Mouse (Mus musculus): ENCODE results near the gene Rab31.

DNA sequence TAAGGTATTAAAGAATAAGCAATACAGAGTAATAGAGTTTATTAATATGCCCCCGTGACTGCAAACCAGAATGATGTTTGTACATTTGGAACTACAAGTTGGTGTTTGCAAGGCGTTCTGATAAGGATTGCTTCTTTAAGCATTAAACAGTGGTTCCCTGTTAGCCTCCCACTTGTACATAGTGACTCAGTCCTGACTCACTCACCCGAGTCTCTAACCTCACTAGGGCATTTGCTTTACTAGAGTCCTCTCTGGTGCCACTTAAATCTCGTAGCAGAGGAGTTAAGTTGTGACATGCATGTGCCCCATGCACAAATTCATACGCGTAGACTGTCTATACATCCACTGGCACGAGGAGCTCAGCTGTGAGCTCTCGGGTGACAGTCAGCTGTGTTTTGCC is 41.2 kb upstream of the Rab31 start:
- TF ChIP-seq CTCF (IDR thresholded peaks at IDR 0.05; ENCODE audit: control insufficient read depth, insufficient read depth, low read length) (no peak), POLR2A (IDR thresholded peaks at IDR 0.05; ENCODE audit: borderline replicate concordance, control insufficient read depth, low read depth, low read length) (no peak)

All from bone marrow, adult 2 months (tissue).